Comparison of ENCODE assay signal across 8 mouse cellular contexts in genomic region chr4:40844251-40844721, GRCm38 (mm10). TPM values are rescaled to one million over a fixed set of nuclear protein-coding genes. Genes with fewer than 3 reads are reported as not detected.
DNase-seq lines count a peak whose midpoint lies in the region; ATAC-seq and TF ChIP-seq lines count a peak whose summit lies in the region.

No protein-coding gene starts in this region.

- H3K36me3 ChIP-seq in thymus, adult 2 months (ENCODE audit: control insufficient read depth, insufficient read depth, low read length), result no peaks in the 10 kb centered on the region

- H3K4me3 ChIP-seq in left cerebral cortex, adult 2 months, result no peak overlapping the region
- no peak overlapping the region for H3K4me3 ChIP-seq in thymus, adult 2 months (ENCODE audit: control insufficient read depth, insufficient read depth, low read length)

- WGBS in thymus, adult 2 months, result 10% methylated on average over 5 of the region's 5 CpGs

- no peak for DNase-seq in left cerebral cortex, adult 2 months (ENCODE audit: extremely low spot score in 1 of 2, low spot score in 2 of 2)
- no peak for DNase-seq in left cerebral cortex, adult 8-10 months (ENCODE audit: low spot score in 2 of 2)
- DNase-seq in heart, adult 9 months (ENCODE audit: low spot score in 2 of 2), result peak; percentile 61 to 73
- peak; percentile 71 for DNase-seq in kidney, postnatal 14 days
- DNase-seq in thymus, adult 2 months, result peak; percentile 56

- H3K27ac ChIP-seq in left cerebral cortex, adult 2 months, result peak overlapping the region; percentile 24; the same call in 1 of the 2 replicates
- peak overlapping the region; percentile 57 for H3K27ac ChIP-seq in thymus, adult 2 months (ENCODE audit: control insufficient read depth, insufficient read depth, low read length)

- TF ChIP-seq POLR2A in thymus, adult 2 months (IDR thresholded peaks at IDR 0.05; ENCODE audit: control insufficient read depth, extremely low read depth, insufficient read depth, low read length, poor library complexity), result no peak

- TF ChIP-seq CTCF in left cerebral cortex, adult 2 months (IDR thresholded peaks at IDR 0.05), result no peak
- TF ChIP-seq CTCF in thymus, adult 2 months (IDR thresholded peaks at IDR 0.05; ENCODE audit: borderline replicate concordance, control insufficient read depth, extremely low read depth, insufficient read depth, low read length, poor library complexity), result 0 out of 2 replicates have a peak, but pooled peaks have one; percentile 31

- ATAC-seq in activated CD4-positive, CD25-positive, alpha-beta regulatory T cell, adult 4 months, result peak; percentile 71
- peak; percentile 52 for ATAC-seq in megakaryocyte progenitor cell, adult 5-6 weeks (replicated peaks; ENCODE audit: poor library complexity)
- ATAC-seq in frontal cortex, adult (ENCODE audit: low TSS enrichment), result no peak

- H3K27me3 ChIP-seq in thymus, adult 2 months (ENCODE audit: control insufficient read depth, insufficient read depth, low read length), result no peaks in the 10 kb centered on the region

- intact Hi-C loops in left cerebral cortex, adult 2 months (cut with DNase I), result no loop called here

- peaks cover 40% of the 10 kb centered on the region for H3K4me1 ChIP-seq in thymus, adult 2 months (replicated peaks; ENCODE audit: control insufficient read depth, insufficient read depth, low read length)

RNA-seq across cellular contexts. Expression of gene B4galt1, which starts 9.5 kb away (rescaled TPM):
- total RNA-seq in left cerebral cortex, adult 2 months (2021), result 1 to 10 TPM; 5.0 to 8.2 TPM
- 1 to 10 TPM; 4.2 to 7.3 (median 5.4) TPM for total RNA-seq in left cerebral cortex, adult 8-10 months (2022)
- 10 to 100 TPM; 58.7 to 75.3 TPM for polyA plus RNA-seq in activated CD4-positive, CD25-positive, alpha-beta regulatory T cell, adult 4 months (2017; shearing (Covaris generic))
- 69.8 and 71.5 TPM in 2 replicates for total RNA-seq in megakaryocyte progenitor cell, adult 5-6 weeks (2015)
- total RNA-seq in megakaryocyte progenitor cell, adult 5-6 weeks (2017), result 41.2 and 46.5 TPM in 2 replicates
- polyA plus RNA-seq in thymus, adult 2 months (2012; rRNA removed), result 34.1 and 49.4 TPM in 2 replicates

Comparison
In these comparisons a context has a peak if more than half of its experiments do, and no peak if none do; other contexts are left out.
1. DNase-seq: peak in heart, adult 9 months (2 of 2), kidney, postnatal 14 days (single experiment) and thymus, adult 2 months (single experiment); none in left cerebral cortex, adult 2 months (0 of 2) and left cerebral cortex, adult 8-10 months (0 of 2).
2. RNA of gene B4galt1, which starts 9.5 kb away (total RNA-seq): 41.2 to 71.5 TPM in megakaryocyte progenitor cell, adult 5-6 weeks; 5.0 to 8.2 TPM in left cerebral cortex, adult 2 months and 4.2 to 7.3 TPM in left cerebral cortex, adult 8-10 months; every median in the first group is over 4 times any median in the second.